Mouse (Mus musculus): Measurements from ENCODE around the gene Lsamp.

GRCm38 (mm10) chr16:41777586-41777985 is 1793.4 kb downstream of the Lsamp start:
- no peak for TF ChIP-seq CTCF (IDR thresholded peaks at IDR 0.05)
- no peak for TF ChIP-seq POLR2A (IDR thresholded peaks at IDR 0.05; ENCODE audit: insufficient read depth, low read depth, low read length)
- TF ChIP-seq EP300 (IDR thresholded peaks at IDR 0.05; ENCODE audit: insufficient read depth, low read depth, low read length): no peak
